Mouse (Mus musculus) retina, postnatal 7 days (tissue): ENCODE measurements around the gene Pitpnm3.
"Not testable (repeated sequence)": the region's sequence is repeated elsewhere in the genome, so short reads cannot be mapped to it uniquely, and the experiment has no call there.

Source experiments
- DNase-seq: peaks from one replicate; pipeline ENCODE4 v3.0.0-alpha.2; 2012; ENCODE audit warnings: low read depth, low spot score

Gene Pitpnm3

DNA sequence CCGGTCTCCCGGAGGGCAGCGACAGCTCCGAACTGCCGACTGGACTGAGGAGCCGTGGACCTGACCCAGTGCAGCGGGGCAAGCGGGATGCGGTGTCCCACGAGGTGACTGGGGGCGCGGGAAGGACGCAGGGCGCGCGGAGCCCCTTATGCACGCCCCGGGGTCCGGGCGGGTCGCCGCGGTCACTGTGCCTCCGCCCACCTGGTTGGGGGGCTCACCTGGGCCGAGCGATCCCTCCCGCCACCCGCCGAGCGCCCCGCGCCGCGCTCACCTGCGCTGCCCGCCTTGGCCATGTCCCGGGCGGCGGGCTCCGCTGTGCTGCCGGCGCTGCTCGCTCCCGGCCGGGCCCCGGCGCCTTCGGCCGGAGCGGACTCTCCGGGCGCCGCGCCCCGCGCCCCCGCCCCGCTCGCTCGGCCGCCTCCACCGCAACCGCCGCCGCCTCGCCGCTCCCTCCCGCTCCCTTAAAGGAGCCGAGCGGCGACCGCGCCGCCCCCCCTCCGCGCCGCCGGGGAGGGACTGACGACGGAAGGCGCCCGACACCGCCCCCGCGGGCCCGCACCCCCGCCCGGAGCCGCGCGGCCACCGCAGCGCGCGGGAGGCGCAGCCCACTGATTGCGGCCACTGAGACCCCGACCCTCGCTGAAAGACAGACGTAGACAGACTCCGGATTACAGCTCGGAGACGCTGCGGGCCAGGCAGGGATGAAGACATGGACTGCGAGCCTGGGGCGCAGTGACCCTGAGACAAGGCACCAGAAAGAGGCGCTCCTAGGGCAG, at the start of gene Pitpnm3:
TSS of gene Pitpnm3 (minus strand) at position 396 of the 776 bp plus-strand sequence.
- DNase-seq = peak; percentile 50

DNA sequence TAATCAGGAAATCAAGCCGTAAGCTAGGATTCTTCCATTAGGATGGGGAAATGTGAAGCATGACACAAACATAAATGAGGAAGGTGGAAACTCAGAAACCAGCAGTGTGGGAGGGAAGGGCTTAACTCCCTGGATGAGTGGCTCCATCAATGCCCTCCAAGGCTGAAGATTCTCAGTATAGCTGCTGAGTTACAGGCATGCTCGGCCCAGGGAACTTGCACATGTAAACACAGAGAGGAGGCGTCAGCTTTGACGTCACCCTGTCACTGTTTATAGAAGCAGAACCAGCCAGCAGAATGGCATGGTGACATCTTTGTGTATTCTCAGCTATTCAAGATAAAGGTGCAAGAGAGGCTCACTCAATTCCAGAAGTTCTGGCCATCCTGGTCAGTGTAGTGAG, 48.7 kb upstream of the Pitpnm3 start:
- no peak for DNase-seq

DNA sequence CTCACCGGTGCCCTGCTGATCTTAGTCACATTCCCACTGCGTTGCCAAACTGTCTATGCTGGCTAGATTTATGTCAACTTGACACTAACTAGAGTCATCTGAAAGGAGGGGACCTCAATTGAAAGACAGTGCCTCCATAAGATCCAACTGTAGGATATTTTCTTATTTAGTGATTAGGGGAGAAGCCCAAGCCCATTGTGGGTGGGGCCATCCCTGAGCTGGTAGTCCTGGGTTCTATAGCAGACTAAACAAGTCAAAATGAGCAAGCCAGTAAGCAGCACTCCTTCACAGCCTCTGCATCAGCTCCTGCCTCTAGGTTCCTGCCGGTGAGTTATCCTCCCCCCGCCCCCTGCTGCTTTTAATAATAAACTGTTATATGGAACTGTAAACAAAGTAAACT, 45.6 kb upstream of the Pitpnm3 start:
- DNase-seq = no peak

DNA sequence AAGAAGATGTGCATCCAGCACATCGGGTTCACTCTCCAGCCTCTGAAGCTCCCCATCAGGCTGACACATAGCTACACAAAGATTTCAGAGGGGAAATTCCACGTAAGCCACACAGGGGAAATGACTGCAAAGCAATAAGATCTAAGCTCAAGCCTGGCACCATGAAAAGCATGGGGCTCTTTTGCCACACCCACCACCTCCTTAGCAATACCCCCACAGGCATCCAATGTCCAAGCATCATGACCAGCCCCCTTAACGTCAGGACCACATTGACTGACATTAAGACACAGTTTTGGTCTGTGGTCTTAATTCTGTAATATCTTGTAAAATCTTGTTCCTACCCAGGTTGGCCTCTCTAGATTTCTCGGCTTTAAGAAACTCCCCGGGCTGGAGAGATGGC, 45.0 kb upstream of the Pitpnm3 start:
- DNase-seq = no peak

DNA sequence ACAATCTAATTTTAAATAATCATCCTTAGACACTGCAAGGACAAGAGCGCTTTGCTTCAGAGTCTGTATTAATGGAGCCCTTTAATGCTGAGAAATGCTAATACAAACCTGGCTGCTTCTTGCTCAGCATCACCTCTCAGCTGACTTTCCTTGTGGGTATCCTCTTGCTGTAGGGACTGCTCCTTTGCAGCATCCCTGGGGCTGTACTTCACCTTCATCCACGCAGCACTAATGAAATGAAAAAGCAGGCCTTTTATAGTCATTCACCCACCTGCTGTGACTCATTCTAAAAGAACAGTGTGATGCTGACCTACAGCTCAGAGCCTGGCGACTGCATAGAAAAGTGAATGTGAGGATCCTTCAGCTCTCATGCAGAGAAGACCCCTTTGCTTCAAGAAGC, 41.0 kb upstream of the Pitpnm3 start:
- no peak for DNase-seq

DNA sequence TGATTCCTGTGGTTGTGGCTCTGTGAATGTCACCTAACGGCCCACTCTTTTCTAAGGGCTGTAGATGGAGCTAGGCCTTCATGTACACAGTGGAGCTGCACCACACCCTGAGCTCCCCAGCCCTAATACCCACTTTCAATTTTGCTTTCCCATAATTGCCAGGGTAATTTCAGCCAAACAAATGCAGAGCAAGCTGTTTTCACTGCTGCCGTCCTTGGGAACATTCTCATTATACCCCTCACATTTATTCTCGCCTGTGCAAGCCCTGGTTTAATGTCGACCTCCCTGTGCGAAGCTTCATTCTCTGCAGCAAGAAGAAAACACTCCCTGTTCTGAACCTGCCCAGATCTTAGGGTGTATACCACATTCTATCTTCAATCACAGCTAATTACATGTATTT, 40.4 kb upstream of the Pitpnm3 start:
- no peak for DNase-seq

DNA sequence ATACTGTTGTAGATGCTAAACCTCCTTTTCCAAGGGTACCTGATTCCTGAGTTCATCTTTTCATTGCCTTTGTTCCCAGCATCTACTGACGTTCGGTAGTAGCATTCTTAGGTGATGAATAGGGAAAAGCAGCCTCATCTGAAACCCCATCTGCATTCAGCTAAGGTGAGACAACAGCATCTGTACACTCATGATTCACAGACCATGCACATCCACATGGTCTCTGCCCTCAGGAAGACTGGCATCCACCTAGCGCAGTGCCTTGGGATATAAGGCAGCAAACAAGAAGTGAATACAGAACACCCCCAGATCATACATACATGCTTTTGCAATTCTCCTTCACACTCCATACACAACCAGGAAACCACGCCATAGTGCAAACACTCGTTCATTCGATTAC, 39.1 kb upstream of the Pitpnm3 start:
- no peak for DNase-seq

DNA sequence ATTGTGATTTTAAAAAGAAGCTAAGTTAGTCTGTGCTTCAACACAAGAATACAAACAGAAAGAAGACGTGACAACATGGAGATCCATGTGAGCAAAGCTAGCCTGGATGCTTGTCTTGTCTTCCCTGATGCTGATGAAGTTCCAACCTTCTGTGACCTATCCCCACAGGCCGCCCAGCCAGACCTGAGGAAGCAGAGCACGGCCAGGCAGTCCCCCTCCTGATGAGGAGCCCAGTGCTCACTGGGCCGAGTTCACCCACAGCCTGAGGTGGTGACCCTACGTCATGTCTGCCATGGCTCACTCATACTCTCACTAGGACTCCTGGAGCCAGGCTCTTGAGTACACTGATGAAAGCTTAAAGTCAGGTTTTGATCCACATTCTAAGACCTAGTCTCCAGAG, 37.9 kb upstream of the Pitpnm3 start:
- no peak for DNase-seq

DNA sequence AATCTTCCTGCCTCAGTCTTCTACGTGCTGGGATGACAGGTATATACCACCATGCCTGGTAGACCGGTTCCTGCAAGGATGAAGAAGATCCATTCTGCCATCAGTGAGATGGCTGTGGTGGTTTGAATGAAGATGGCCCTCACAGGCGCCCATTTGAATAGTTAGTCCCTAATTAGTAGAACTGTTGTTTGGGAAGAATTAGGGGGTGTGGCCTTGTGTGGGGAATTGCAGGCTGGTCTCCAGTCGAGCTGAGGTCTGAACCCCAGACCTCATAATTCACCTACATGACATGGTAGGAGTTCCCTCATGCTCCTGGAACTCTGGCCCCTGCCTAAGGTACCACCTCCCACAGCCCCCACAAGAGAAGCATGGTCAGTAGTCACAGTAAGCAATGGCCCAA, 36.3 kb upstream of the Pitpnm3 start:
- not testable (repeated sequence) for DNase-seq

DNA sequence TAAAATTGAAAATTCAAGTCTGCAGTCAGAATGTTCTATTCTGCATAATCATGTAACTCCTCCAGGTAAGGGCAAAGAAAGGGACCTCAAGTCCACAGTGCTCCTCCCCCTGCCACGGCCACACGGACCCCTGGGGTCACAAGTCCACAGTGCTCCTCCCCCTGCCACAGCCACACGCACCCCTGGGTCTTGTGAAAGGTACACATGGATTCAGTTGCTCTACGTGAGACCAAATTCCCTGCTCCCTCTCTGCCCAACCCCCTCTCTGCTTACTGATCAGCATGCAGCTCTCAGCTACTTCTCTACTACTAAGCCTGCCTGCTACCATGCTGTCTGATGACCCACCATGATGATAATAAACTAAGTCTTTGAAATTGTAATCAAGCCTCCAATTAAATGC, 34.3 kb upstream of the Pitpnm3 start:
- no peak for DNase-seq

DNA sequence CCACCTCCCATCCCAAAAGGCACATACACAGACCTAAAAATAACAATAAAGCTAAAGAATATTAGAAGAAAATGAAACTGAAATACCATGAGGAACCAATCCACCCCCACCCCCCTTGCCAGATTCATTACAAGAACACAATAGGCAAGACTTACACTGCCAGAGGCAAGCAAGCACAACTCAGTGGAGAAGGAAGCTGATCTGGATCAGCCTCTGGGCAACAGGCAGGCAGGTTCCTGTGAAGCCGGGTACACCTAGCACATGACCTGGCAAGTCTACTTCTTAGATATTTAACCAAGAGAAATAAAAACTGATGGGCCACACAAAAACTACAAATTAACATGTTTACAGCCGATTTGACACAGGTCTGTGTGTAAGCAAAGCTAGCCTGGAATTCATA, 27.6 kb upstream of the Pitpnm3 start:
- no peak for DNase-seq

DNA sequence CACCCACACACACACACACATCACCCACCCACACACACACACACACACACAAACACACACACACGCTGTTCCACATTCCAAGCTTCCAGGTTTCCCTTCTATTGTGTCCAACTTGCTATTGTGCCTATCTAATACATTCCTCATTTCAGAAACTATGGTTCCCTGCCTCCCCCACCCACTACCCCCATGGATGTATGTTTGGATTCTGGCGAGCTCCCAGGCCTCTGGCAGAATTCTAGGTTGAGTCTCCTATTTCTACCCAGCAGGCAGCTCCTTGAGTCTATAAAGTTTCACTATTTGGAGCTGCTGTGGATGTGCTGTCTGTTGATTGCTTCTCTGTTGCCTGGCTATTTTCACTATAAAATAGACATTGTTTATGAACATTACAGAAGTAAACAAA, 21.0 kb upstream of the Pitpnm3 start:
- DNase-seq = no peak

DNA sequence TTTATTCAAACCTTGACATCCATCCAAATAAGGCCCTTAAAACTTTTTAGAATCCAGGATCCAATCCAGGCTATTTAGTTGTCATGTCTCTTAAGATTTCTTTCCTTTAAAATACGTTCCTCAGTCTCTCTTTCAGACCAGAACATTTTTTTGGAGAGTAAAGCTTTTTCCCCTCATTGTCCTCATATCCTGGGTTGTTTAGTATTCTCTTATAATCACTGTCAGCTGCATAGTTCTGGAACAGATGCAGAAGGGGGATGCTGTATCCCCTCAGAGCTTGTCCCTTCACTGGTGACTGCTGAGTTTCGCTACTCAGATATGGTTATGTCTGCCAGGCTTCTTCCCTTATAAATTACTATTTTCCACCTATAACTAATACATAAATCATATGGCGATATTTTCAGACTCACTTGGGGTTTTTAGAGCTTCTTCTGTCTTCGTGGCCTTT, 20.4 kb upstream of the Pitpnm3 start:
- no peak for DNase-seq

DNA sequence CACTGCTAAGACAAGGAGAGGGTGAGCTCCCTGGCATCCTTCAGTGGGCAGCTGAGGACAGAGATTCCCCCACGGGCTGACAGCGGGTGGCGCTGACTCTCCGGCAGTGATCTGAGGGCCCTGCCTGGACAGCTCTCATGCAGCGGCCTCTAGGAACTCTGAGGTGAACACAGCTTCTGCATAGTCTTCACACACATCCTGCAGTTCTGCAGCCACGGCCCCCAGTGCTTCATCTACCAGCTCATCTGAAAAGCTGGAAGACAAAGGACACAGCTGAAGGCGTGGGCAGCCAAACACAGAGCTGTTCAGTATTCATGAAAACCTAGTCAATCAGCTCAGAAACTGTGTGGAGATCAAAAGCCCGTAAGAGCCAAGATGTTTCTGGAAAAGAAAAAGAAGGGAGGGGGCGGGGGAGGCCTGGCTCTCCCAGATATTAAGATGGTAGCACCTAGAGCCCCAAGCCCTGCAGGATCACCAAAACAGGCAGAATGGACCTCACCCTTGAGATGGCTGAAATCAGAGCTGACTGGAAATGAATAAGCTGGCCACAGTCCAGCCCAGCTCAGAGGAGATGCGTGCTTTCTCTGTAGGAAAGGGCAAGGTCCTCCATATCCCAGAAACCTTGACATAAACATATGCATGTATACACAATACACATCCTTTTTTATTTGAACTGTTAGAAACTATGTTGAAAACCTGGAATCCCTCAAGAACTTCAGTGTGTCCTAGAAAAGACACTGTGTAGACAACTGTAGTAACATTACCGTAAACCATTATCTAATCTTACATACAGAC, 19.8 kb upstream of the Pitpnm3 start:
- no peak for DNase-seq

DNA sequence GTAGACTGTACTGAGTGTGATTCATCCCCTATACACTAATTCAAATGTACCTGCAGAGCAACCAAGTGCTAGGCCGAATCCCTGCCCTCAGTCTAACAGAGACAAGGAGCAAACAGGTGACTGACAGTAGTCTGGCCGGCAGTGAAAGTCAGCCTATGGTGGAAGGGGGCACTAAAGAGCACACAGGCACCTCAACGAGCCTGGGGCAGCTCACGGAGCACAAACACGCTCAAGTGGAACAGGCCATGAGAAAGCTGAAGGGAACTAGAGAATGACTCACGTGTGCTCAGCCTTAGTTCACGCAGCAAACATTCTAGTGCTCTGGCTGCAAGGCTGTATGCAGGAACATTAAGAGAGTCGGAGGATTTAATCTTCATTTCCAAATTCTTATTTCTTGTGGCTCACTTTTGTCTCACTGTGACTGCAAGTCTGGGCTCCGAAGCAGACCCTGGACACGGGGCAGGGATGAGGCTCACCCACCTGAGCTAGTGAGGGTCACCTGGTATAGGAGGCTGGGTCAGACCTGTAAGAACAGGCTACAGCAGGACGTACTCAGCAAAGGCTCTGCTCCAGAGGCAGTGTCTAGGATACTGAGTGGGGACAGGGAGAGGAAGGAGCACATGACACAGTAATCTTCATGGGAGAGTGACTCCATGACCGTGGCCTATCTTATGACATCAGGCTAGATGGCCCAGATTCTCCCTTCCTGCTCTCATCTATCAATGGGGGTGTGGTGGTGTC, 17.7 kb upstream of the Pitpnm3 start:
- no peak for DNase-seq

DNA sequence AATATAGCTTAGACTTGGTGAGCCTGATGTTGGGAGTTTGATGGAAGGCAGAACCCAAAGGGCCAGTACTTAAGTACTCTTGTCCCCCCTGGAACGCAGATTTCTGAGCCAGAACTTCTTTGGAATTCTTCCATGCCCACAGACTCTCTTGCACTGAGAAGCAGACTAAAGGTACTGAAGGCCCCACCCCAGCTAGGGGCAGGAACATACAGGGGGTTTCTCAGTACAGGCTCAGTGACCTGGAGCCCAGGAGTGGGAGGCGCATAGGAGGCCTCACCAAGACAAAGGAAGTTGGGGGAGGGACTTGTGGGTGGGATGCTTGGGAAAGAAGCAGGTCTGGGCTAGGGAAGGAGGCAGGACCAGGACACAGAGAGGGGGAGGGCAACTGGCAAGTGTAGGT, 15.5 kb upstream of the Pitpnm3 start:
- DNase-seq = no peak

DNA sequence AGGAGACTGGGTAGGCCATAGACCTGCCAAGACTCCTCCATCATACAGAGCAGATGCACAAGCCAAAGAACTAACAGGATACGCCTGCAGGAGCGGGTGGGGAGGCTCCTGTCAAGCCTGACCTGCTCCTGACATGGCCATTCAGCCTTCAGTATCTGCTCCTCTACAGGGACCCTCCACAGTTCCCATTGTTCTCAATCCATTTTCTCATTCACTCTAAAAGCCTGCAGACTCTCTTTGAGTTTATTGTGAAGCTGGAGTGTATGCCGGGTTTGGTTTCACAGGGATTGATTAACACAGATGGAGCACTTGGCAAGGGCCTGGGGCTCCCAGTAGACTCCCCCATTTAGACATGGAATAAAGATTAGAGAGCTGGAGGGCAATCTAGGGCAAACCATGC, 12.3 kb upstream of the Pitpnm3 start:
- DNase-seq = no peak

DNA sequence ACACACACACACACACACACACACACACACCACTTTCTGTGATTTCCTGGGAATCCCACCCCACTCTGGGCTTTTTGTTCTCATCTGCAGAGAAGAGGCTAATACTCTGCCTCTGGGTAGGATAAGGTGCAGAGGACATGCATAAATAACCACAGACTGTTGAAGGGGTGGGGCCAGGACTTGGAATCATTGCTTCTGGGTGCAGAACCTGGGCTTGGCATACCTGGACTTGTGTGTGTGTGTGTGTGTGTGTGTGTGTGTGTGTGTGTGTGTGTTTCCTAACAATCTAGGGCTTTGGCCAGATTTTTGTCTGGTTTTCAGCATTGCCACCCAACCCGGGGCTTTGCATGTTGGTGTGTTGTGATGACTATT, 10.3 kb upstream of the Pitpnm3 start:
- DNase-seq = no peak

DNA sequence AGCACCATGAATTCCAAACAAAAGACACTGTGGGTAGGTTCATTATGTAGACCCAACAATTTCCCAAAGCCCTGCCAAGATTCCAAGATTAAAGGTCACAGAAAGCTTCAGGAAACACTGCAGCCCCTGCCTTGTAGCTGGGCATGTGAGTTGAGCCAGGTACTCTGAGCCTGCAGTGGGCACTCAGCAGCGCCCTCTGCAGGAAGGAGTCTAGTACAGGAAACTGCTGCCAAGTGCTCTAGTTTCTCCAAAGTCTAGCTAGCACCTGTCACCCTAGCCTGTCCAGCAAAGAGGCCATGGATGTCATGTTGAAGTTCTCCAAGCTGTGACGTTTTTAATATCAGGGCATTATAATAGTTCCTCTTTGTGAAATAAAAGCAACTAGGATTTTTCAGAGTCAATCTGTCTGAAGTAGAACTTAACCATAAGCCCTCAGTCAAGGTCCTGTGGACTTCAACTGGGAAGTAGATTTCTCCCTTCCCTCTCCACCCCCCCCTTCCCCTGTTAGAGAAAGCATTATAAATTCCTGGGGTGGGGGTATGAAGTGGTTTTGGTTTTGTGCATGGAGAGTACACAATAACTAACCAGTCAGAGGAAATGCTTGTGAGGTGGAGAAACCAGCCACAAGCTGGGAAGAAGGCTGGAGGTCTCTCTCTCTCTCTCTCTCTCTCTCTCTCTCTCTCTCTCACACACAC, 9.8 kb upstream of the Pitpnm3 start:
- peak; percentile 56 for DNase-seq

DNA sequence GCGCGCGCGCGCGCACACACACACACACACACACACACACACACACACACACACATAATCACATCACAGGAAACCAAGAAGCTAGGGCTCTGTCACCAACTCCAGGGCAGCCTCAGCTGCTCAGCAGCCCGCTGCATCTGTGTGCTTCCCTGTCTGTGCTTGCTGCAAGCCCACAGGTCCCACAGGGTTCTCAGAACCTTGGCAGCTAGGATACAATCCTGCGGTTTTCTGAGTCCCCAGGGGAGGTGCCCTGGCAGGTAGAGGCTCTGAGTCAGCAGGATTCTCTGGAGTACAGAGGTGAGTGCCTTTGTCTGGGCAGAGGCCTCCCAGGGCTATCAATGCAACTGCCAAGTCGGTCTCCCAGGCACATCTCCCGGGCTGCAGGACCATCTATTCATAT, 7.3 kb upstream of the Pitpnm3 start:
- no peak for DNase-seq

DNA sequence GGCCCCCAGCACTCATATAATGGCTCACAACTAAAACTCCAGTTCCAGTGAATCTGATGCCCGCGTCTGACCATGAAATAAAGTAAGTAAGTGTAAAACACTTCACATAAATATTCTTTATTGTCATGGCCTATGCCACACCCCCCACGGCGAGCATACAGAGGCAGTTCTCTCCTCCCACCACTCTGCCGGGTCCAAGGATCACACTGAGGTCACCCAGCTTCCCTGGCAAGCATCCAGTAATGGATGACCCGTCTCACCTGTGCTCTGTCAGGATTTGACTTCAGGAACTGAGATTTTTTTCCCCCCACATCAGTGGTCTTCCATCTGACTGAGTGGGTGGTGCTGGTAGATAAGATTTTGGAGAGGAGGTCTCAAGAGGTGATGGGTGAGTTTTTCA, 4.6 kb upstream of the Pitpnm3 start:
- DNase-seq = no peak
